Mouse (Mus musculus): ENCODE results near the gene Bdnf.

GRCm38 (mm10) chr2:109675973-109676617 lies 1.6 kb downstream of the Bdnf start:
- TF ChIP-seq USF1 (IDR thresholded peaks at IDR 0.05; ENCODE audit: low read depth) (no peak), POLR2A (IDR thresholded peaks at IDR 0.05; ENCODE audit: insufficient read length, low read depth) (no peak)

Measured in myocyte (in vitro differentiated cells).